Comparison of ENCODE assay signal across 11 mouse cellular contexts in the genomic region with DNA sequence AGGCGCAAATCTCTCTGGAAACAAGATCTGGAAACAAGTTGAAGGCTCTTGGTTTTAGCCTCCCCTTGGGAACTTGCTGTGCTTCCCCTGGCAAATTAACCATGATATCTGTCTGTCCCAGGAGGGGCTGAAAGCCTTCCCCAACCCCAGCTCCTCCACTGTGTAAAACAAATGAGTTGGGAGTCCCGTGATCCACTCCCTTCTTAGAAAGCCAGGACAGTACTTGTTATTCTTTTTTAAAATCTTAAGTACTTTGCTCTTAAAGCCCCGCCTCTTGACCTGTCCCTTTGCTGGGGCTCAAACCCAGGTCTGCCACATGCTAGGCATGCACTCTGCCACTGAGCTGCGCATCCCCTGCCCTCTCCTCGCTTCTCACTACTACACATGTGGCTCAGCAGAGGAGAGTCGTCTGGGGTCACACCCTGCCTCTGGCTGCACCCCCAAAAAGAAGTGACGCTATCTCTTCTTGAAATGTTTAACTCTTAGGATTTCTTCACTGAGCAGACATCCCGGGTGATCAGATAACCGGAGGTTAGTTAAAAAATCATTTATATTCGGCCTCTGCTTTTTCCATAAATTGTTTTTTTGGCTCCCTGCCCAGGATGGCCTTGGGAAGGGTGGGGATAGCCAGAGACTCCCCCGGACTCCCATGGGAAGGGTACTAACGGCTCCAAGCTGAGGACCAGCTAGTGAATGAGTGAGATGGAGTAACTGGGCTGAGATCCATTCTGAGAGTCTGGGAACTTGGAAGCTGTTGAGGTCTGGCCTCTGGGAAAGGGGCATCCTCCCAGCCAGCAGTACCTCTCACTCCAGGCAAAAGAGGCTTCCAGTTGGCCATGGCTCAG. TPM values are rescaled to one million over a fixed set of nuclear protein-coding genes. Genes with fewer than 3 reads are reported as not detected.
DNase-seq lines count a peak whose midpoint lies in the region; ATAC-seq and TF ChIP-seq lines count a peak whose summit lies in the region.
"Had no signal": no experiment of that assay in that cellular context is flagged by ENCODE, and none has a peak within 500 bp of the region (broad histone marks: within the 10 kb centered on the region; RNA-seq: fewer than 3 reads in every experiment).

No protein-coding gene starts in this region.

- 31% methylated on average over 12 of the region's 12 CpGs for whole genome bisulfite sequencing in intestine, embryonic 16.5 days

- no peak overlapping the region for H3K4me3 ChIP-seq in layer of hippocampus, adult 2 months
- no peak overlapping the region for H3K4me3 ChIP-seq in CH12.LX (replicated peaks in 1 of 3; ENCODE audit: low read depth in 2 of 3, low read length in 2 of 3, poor library complexity in 1 of 3)
- no peak overlapping the region for H3K4me3 ChIP-seq in intestine, embryonic 16.5 days (ENCODE audit: low read length)
- H3K4me3 ChIP-seq: forebrain, embryonic 15.5 days had no signal

- no peak for TF ChIP-seq POLR2A in CH12.LX (IDR thresholded peaks at IDR 0.05; ENCODE audit: low read depth, low read length)

- peak overlapping the region; percentile 84 for H3K27ac ChIP-seq in layer of hippocampus, adult 2 months
- H3K27ac ChIP-seq in CH12.LX (ENCODE audit: insufficient read depth, low read depth): no peak overlapping the region
- peak overlapping the region; percentile 75 for H3K27ac ChIP-seq in intestine, embryonic 16.5 days (ENCODE audit: low read length)
- H3K27ac ChIP-seq: forebrain, embryonic 15.5 days had no signal

- H3K9ac ChIP-seq in CH12.LX (ENCODE audit: insufficient read depth, low read depth): no peak overlapping the region
- H3K9ac ChIP-seq in intestine, embryonic 16.5 days (ENCODE audit: low read depth, low read length): no peak overlapping the region
- H3K9ac ChIP-seq: forebrain, embryonic 15.5 days had no signal

- H3K4me1 ChIP-seq in CH12.LX (ENCODE audit: control insufficient read depth in 1 of 2, insufficient read depth in 2 of 2): peaks cover 6 to 16% of the 10 kb centered on the region in 2 experiments
- H3K4me1 ChIP-seq in intestine, embryonic 16.5 days (ENCODE audit: control insufficient read depth, insufficient read depth, low read length): peaks cover 40% of the 10 kb centered on the region

- dilution Hi-C loops in CH12.LX (cut with MboI; ENCODE audit: extremely low pct_ligation_motif_present, extremely low pct_unique_long_range_greater_than_20kb, low sequenced_read_pairs): no loop called here

- TF ChIP-seq CTCF in layer of hippocampus, adult 2 months (conservative IDR thresholded peaks at IDR 0.05): no peak
- TF ChIP-seq CTCF in CH12.LX (conservative IDR thresholded peaks at IDR 0.05 in 1 of 2, IDR thresholded peaks at IDR 0.05 in 1 of 2; ENCODE audit: low read depth in 2 of 2, low read length in 2 of 2): no peak

- H3K36me3 ChIP-seq in CH12.LX (replicated peaks in 1 of 2; ENCODE audit: control insufficient read depth in 1 of 2, insufficient read depth in 1 of 2, low read length in 1 of 2): peaks cover 0 to 10% of the 10 kb centered on the region in 2 experiments
- H3K36me3 ChIP-seq in intestine, embryonic 16.5 days (ENCODE audit: control insufficient read depth, insufficient read depth, low read length): no peaks in the 10 kb centered on the region
- H3K36me3 ChIP-seq: forebrain, embryonic 15.5 days had no signal

- no peak for TF ChIP-seq EP300 in CH12.LX (IDR thresholded peaks at IDR 0.05; ENCODE audit: low read length)

- H3K9me3 ChIP-seq in CH12.LX (replicated peaks; ENCODE audit: low read length): no peaks in the 10 kb centered on the region
- no peaks in the 10 kb centered on the region for H3K9me3 ChIP-seq in intestine, embryonic 16.5 days (ENCODE audit: control insufficient read depth, low read length)
- H3K9me3 ChIP-seq: forebrain, embryonic 15.5 days; G1E had no signal

- no peak overlapping the region for H3K4me2 ChIP-seq in CH12.LX (ENCODE audit: insufficient read depth, low read depth, poor library complexity, severe bottlenecking)
- H3K4me2 ChIP-seq in intestine, embryonic 16.5 days (ENCODE audit: low read depth, low read length): 0 out of 2 replicates have a peak overlapping the region, but pooled peaks have one; percentile 7
- H3K4me2 ChIP-seq: forebrain, embryonic 15.5 days had no signal

- peak; percentile 37 for DNase-seq in cerebellum, adult 11-12 months
- DNase-seq in cerebellum, postnatal 25 days: no peak
- no peak for DNase-seq in layer of hippocampus, adult 2 months (ENCODE audit: low spot score in 2 of 2)
- DNase-seq in layer of hippocampus, postnatal 36 days: no peak
- DNase-seq in CH12.LX (ENCODE audit: extremely low read depth): no peak
- no peak for DNase-seq in yolk sac, embryonic 10.5 days (ENCODE audit: low spot score)
- no peak for DNase-seq in embryo, embryonic 9.5 days (ENCODE audit: extremely low spot score)
- DNase-seq: gastrocnemius, postnatal 14 days had no signal

- in situ Hi-C loops in CH12.LX (cut with MboI; ENCODE audit: low pct_ligation_motif_present, low pct_unique_long_range_greater_than_20kb, low sequenced_read_pairs): no loop called here

- peaks cover 5% of the 10 kb centered on the region for H3K27me3 ChIP-seq in CH12.LX (replicated peaks)
- no peaks in the 10 kb centered on the region for H3K27me3 ChIP-seq in intestine, embryonic 16.5 days (replicated peaks; ENCODE audit: control insufficient read depth, insufficient read depth, low read length)
- H3K27me3 ChIP-seq: forebrain, embryonic 15.5 days had no signal

- ATAC-seq in intestine, embryonic 16.5 days: 0 out of 2 replicates have a peak, but pooled peaks have one; percentile 12
- ATAC-seq: forebrain, embryonic 15.5 days had no signal

- no peak for TF ChIP-seq RAD21 in CH12.LX (IDR thresholded peaks at IDR 0.05; ENCODE audit: low read depth, low read length)

- H3K79me2 ChIP-seq in CH12.LX (replicated peaks; ENCODE audit: control insufficient read depth, extremely low read depth, insufficient read depth, poor library complexity, severe bottlenecking): no peaks in the 10 kb centered on the region

TF ChIP-seq in CH12.LX, 34 proteins besides CTCF, POLR2A, EP300 and RAD21:
- peak; percentile 62 for TF ChIP-seq BHLHE40 (IDR thresholded peaks at IDR 0.05; ENCODE audit: low read depth, low read length)
- no peak for TF ChIP-seq CHD1 (IDR thresholded peaks at IDR 0.05; ENCODE audit: low read depth, low read length)
- TF ChIP-seq ETS1 (conservative IDR thresholded peaks at IDR 0.05; ENCODE audit: low read depth, low read length): peak; percentile 47; the same call in 1 of the 2 replicates
- no peak for TF ChIP-seq MXI1 (IDR thresholded peaks at IDR 0.05; ENCODE audit: low read depth, low read length)
- no peak for TF ChIP-seq UBTF (IDR thresholded peaks at IDR 0.05; ENCODE audit: low read depth, low read length)
- 0 out of 2 replicates have a peak, but pooled peaks have one; percentile 49 for TF ChIP-seq TBP (conservative IDR thresholded peaks at IDR 0.05; ENCODE audit: low read depth, low read length)

RNA-seq across cellular contexts. Expression of gene Gna13, which starts 9.0 kb away (rescaled TPM):
- 10 to 100 TPM; 55.5 to 60.9 TPM for total RNA-seq in layer of hippocampus, adult 2 months (2021)
- total RNA-seq in layer of hippocampus, postnatal 36 days (2021): 10 to 100 TPM; 53.5 to 54.8 TPM
- total RNA-seq in CH12.LX (2012; rRNA removed) (33.9 and 39.3 TPM in 2 replicates), CH12.LX (2014; rRNA removed) (56.6 and 57.6 TPM in 2 replicates)
- polyA plus RNA-seq in CH12.LX (2012; ENCODE audit: insufficient read length, low read depth): 32.2 and 33.4 TPM in 2 replicates
- polyA plus RNA-seq in intestine, embryonic 16.5 days (2015; fragmentation: Nextera tagmentation; extraction: Ambion mirVana): 36.1 and 39.6 TPM in 2 replicates

RNA-seq across cellular contexts. Expression of gene Rgs9, which starts 55.7 kb away (rescaled TPM):
- total RNA-seq in layer of hippocampus, adult 2 months (2021): 10 to 100 TPM; 15.1 to 16.2 TPM
- 10 to 100 TPM; 12.8 to 15.0 TPM for total RNA-seq in layer of hippocampus, postnatal 36 days (2021)
- total RNA-seq in CH12.LX (2012; rRNA removed): 0.50 and 0.55 TPM in 2 replicates
- 1.1 and 1.2 TPM in 2 replicates for total RNA-seq in CH12.LX (2014; rRNA removed)
- 1.3 and 1.4 TPM in 2 replicates for polyA plus RNA-seq in CH12.LX (2012; ENCODE audit: insufficient read length, low read depth)
- polyA plus RNA-seq in intestine, embryonic 16.5 days (2015; fragmentation: Nextera tagmentation; extraction: Ambion mirVana): 3.5 and 3.8 TPM in 2 replicates
- polyA plus RNA-seq: G1E had no signal

Comparison
In these comparisons a context has a peak if more than half of its experiments do, and no peak if none do; other contexts are left out.
1. RNA of gene Rgs9, which starts 55.7 kb away (total RNA-seq): 15.1 to 16.2 TPM in layer of hippocampus, adult 2 months and 12.8 to 15.0 TPM in layer of hippocampus, postnatal 36 days; 0.50 to 1.2 TPM in CH12.LX; every median in the first group is over 4 times any median in the second.